Mouse (Mus musculus) layer of hippocampus, postnatal 36 days (tissue): ENCODE measurements around the gene Exoc3l. TPM values are rescaled to one million over a fixed set of nuclear protein-coding genes. Genes with fewer than 3 reads are reported as not detected.
A peak's percentile ranks its signal among the peaks of the same experiment; 100 is the strongest.

ENCODE experiments used
- DNase-seq, 2 experiments: peaks; one replicate each; pipeline ENCODE4 v3.0.0; 2022
- total RNA-seq, 2 experiments: library from RNA; stranded (reverse); gene quantifications; 2 replicates each; pipeline ENCODE4 v1.2.3; 2021

Exoc3l gene
- 1 to 10 TPM; 1.3 to 1.7 TPM for total RNA-seq

DNA sequence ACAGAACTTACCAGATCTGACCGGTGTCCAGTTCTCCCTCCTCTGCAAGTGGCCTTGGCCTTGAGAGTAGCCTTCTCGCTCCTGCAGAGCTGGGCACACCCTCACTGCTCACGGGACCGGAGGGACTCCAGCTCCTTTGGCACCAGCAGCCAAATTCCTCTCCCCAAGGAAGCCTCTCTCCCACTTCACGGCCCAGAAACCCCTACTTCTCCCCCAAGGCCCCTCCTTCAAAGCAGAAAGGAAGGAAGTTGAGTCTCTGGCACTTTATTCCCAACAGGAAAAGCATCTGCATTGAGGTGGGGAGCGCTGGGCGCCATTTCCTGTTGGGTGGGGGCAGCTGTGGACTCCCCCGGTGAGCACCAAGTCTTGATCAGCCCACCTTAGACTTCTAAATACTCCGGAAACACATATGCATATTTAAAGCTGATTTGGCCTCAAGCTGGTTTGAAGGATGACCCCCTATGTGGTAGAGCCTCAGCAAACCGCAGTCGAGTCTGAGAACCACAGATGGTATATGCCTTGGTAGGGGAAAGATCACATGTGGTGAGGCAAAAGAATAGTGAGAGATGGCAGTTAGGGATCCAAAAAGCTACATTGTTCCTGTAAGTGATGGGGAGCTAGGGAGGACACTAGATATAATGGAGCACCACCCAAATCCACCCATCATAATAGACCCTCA lies at the start of gene Exoc3l:
TSS of gene Exoc3l (minus strand) at position 207 of the 679 bp plus-strand sequence.
- no peak for DNase-seq

DNA sequence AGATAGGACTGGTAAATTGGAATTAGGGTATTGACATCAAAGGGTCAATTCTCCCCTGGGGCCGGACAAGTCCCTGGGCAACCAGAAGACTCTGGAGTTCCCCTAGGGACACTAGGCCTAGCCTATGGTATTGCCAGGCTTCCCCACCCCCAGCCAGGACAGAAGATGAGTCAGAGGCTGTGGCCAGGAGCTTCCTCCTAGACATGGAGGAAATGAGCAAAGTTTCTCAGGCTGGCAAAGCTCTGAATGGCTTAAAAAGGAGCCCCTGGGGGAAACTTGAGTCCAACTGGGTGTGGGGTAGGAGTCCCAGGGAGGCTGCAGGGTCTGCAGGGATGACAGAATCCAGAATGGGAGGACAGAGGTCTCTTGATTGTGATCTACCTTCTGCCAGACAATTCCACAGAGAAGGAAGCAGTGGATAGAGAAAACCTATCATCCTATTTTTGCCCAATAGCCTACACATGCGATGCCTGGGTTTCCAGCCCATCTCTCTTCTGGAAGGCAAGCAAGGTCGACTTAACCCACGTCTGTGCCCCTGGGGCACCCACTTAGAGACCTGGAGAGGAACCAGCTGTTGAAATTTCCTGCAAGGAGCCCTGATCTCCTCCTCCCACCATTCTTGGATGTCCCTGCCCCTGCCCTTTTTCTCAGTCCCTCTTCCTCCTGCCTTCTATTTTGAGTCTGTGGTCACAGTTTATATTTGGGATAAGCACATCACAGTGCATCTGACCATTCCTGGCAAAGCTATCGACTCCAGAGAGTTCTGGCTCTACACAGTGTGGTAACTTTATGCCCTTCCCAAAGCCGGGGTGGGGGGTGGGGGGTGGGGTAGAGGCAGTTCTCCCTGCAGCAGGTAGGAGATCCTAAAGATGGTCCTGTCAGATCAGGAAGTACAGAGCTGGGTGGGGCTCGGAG lies 49.4 kb upstream of the Exoc3l start:
- no peak for DNase-seq

DNA sequence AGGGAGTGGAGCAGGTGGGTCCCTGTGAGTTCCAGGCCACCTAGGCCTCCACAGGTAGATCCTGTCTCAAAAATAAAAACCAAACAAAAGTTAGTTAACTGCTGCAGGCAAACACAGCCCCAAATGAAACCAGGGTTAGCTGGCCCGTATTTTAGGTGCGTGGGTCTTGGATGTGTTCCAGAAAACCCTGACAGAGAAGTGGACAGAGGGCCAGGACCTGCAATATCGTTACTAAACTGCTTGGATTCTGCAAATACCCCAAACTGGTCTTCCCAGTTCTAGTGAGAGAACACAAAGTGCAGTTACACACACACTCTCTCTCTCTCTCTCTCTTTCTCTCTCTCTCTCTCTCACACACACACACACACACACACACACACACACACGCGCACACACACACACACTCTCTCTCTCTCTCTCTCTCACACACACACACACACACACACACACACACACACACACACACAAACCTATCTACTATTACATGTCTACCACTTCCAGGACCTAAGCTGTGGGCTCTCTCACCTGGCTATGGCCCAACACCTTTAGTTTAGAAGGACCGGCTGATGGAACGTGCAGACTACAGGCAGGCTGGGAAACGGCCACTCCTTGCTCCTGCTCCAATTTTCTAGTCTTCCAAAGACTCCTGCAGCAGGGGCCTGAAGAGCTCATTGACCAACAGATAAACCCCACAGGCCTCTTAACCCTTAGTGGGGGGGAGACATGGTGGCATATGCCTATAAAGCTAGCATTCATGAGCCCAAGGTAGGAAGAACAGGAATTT lies 48.1 kb upstream of the Exoc3l start:
- DNase-seq = no peak

DNA sequence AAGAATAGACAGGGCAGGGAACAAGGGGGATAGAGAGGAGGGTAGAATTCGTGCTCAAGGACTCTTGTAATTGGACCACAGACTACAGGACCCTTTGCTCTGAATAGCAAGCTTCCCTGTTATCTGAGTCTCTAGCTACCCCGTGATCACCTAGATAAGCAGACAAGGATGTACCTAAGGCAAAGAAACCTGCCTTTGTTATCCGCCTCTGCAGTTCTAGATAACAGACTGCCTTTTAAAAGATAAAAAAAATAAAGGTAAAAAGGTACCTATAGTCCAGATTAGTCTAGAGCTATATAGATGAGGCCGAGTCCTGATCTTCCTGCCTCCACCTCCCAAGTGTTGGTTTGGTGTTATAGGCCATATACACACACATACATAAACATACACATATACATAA lies 46.9 kb upstream of the Exoc3l start:
- no peak for DNase-seq

GRCm38 (mm10) chr8:105341399-105341798 lies 45.5 kb upstream of the Exoc3l start:
- DNase-seq = no peak

DNA sequence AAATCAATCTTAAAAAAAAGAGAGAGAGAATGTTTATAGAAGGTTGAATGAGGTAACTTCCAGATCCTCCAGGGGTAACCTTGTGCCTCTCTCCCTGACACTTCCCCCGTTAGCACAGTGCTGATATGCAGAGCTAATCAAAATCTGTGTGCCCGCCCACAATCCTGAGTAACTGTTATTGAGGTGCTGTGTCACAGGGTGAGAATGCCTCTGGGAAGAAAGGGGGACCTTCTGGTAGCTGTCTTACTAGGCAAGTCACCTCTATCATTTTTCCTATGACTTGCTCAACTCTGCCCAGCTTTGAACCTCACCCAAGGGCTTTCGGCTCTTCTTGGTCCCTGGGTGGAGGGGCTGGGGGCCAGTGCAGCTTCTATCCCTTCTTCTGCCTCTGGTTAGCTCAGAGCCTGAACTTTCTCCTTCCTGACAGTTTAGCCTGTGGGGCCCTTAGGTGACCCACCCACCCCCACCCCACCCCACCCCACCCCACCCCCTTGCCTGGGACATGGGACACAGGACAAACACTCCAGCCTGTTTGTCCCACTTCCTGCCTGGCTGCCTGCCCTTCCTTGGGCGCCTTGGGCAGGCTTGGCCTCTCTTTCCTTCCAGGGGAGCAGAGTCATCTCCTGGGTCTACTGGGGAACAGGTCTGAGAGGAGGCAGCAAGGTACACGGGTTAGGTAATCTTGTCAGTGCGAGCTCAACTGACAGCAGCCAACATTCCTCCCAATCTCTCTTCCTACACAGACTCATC lies 44.2 kb upstream of the Exoc3l start:
- DNase-seq = no peak

DNA sequence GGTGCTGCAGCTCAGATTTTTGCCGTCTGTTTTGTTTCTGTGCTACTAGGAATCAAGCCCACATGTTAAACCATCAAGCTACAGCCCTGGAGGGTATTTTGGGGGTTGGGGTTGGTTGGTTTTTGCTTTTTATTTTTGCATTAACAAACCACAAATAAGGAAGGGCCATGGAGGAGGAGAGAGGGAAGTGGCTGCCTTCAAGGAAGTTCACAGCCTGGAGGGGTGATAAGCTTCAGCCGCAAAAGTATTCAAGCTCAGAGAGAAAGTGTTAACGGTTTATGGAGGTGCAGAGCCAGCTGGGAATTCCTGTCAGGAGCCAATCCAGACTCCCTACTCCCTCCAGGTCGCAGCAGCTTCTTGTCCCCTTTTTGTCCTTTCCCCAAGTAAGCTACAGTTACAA lies 43.1 kb upstream of the Exoc3l start:
- no peak for DNase-seq

DNA sequence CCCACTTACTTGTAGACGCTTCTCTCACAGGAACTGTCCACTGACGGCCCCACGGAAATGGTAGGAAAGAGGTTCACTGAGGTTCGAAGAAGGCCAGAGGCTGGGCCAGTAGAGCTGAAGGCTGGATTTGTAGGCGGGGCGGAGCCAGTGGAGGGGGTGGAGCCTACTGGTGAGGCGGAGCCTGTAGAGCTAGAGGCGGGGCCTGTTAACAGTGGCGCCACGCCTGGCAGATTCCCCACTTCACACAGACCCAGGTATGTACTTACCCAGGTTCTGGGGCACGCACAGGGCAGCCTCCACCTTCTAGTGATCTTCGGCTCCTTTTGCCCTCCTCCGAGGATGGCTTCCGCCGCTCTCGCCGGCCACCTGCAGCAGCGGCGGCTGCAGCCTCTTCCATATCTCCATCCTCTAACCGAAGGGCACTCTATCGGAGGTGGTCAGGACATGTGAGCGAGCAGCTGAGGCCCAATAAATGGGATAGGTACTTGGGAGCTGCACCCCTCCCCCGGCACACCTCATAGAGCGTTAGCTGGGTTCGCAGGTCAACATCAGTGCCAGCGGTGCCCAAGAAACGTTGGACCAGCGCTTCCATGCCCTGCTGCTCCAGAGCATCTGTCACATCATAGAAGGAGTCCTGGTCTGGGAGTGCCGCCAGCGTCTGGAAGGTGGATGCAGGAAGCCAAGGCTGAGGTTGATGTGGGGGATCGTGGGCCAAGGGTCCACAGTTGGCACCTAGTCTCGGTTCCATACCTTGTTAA lies 40.7 kb upstream of the Exoc3l start:
- no peak for DNase-seq

- DNase-seq = no peak
Measured at GRCm38 (mm10) chr8:105332523-105332922, 36.6 kb upstream of the Exoc3l start.

DNA sequence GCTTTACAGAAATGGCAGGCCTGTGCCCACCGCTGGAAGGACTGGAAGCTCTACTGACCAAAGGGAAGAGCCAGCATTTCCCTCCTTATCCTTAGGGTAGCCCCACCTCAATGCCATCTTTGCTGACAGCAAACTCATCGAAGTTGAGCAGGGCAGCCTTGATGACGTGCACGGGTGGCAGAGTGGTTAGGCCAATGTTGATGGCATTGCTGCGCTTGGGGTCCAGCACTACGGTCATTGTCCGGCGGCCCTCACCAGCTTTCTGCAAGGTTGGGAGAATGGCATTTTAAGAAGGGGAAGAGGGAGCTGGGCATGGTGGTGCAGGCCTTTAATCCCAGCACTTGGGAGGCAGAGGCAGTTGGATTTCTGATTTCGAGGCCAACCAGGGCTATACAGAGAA lies 36.0 kb upstream of the Exoc3l start:
- no peak for DNase-seq

DNA sequence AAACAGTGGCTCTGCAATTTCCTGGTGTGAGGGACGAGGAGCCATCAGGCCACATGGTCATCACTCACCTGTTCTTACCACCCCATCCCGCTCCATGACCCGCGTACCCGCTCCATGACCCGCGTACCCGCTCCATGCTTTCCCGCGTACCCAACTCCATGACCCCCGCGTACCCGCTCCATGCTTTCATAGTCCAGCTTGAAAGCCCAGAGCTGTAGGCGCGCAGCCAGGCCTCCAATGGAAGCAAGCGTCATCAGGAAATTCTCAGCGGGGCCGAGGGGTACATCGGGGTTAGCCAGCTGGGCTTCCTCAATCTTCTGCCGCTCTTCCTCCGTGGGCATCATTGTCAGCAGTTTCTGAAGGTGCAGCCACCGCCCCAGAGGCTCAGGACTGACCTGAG lies 35.6 kb upstream of the Exoc3l start:
- no peak for DNase-seq

- DNase-seq = no peak
Measured at GRCm38 (mm10) chr8:105330325-105330724, 34.4 kb upstream of the Exoc3l start.

DNA sequence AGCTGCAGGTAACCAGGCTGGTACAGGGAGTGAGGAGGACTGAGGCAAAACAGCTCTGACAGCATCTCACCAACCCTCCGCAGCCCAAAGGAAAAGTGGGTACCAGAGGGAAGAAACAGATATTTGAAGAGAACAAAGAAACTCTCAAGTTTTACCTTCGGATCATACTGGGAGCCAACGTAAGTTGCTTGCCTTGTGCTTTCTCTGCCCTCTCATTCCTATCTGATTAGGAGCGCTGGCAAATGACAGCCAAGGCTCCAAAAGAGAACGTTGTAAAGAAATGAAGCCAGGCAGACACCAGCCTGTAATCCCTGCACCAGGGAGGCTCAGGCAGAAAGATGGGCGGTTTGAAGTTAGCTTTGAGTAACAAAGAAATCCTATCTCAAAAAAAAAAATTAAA lies 31.1 kb upstream of the Exoc3l start:
- DNase-seq = no peak

- peak; percentile 96 for DNase-seq
Measured at GRCm38 (mm10) chr8:105326141-105326672, 30.3 kb upstream of the Exoc3l start, which contains the start of the genes Lrrc29 and Tmem208. Lrrc29 (minus strand) TSS chr8:105326278. Tmem208 (plus strand) TSS chr8:105326354.

DNA sequence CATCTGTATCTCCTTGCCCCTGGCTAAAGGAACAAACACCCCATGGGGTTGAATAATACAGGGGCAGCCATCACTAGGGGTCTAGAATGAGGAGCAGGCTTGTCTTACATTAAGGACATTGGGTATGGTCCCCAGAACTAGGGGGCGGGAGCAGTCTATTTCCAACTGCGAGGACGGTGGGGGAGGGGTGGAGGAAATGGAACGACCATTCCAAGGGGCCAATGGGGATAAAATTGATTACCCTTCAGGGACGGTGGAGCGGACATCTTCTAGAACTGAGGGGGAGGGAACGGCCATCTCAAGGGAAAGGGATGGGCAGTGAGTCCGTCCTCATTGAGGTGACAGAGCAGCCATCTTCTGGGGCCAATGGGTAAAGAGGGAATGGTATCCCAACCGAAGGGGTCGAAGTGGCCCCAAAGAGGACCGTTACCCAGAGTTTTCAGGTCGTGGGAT lies 29.8 kb upstream of the Exoc3l start:
- no peak for DNase-seq

- DNase-seq = no peak
Measured at GRCm38 (mm10) chr8:105323183-105323582, 27.3 kb upstream of the Exoc3l start.

DNA sequence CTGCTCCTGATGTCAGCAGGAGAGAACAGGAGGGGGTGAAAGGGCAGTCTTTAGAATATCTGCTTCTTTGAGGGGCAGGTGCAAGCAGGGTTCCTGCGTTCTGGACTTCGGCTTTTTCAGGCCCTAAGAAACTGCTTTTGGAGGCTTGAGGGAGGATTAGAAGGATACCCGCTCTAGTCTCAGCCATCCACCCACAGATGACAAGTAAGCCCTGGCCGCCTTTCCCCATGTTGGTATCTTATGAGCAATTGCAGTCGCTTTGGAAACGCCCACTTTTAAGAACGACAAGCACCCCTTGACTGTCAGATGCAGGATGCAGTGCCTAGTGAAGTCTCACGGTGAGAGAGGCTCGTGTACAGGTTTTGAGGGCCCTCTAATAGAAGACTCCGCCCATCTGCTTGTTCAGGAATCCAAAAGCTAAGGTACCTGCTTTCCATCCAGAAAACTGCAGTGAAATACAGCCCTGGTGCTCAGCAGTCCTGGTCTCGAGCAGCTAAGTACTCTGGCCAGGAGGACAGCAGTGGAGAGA lies 22.8 kb upstream of the Exoc3l start:
- DNase-seq = no peak

DNA sequence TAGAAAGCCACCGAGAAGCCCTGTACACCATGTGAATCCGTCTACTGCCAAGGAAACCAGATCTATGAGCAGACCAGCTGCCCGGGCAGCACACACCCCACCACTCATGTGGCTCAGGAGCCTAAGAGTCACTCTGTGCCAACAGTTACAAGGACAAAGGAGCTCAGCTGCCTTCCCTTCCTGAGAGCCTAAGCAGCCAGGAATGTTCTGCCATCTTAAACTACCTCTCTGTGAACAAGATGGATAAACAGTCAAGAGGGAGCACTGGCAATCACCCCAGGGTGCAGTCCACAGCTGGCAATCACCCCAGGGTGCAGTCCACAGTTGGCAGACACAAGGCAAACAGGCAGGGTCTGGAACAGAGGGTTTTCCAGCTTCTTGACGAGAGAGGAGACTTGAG lies 22.0 kb upstream of the Exoc3l start:
- no peak for DNase-seq

DNA sequence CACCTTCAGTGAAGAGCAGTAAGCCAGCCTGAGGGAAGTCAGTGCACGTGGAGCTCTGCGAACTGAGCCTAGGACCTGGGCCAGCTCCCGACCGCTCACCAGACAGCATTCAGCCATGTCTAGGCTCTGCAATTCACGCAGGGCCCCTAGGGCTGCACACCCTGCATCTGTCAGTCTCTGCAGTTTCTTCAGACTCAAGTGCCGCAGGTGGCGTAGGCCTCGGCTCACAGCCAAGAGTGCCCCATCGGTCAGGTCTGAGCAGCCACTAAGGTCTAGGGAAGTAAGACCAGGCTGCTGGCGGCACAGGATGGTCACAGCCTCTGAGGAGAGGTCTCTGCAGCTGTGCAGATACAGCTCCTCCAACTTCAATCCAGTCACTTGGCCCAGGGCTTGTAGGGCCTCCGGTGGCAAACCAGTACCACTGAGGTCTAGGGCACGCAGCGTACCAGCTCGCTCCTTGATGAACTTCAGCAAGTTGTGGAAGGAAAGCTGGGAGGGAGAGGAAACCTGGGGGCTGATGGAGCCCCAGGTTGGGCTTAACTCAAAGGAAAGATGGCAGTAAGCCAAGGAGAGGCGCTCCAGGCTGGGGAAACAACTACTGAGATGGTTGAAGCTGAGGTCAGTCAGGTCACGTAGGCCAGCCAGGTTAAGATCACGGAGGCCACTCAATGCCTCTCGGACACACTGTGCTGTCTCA lies 19.3 kb upstream of the Exoc3l start:
- no peak for DNase-seq
